Mouse (Mus musculus) hindbrain, embryonic 12.5 days (tissue): ENCODE data around the gene Cldnd2. TPM values are rescaled to one million over a fixed set of nuclear protein-coding genes. Genes with fewer than 3 reads are reported as not detected.
"Not testable (repeated sequence)": the region's sequence is repeated elsewhere in the genome, so short reads cannot be mapped to it uniquely, and the experiment has no call there.

ENCODE experiments used
- ATAC-seq: fragments of 200-750 bp; cut with Nextera tagmentation; 2 replicates; pipeline ENCODE4 v1.8.0; 2017; ENCODE audit warnings: moderate TSS enrichment; ENCODE audit not compliant: low FRiP score
- H3K27ac ChIP-seq: fragments of 300-500 bp; sonication (generic); 2 replicates; pipeline ENCODE4 v1.5.1; 2016; ENCODE audit warnings: mild to moderate bottlenecking
- H3K27me3 ChIP-seq: fragments of 300-500 bp; sonication (generic); 2 replicates; pipeline ENCODE4 v1.6.1; 2016; ENCODE audit warnings: mild to moderate bottlenecking
- H3K36me3 ChIP-seq: fragments of 300-500 bp; sonication (generic); 2 replicates; pipeline ENCODE4 v1.6.1; 2016; ENCODE audit warnings: mild to moderate bottlenecking
- H3K4me1 ChIP-seq: fragments of 300-500 bp; sonication (generic); 2 replicates; pipeline ENCODE4 v1.6.1; 2016
- H3K4me2 ChIP-seq: fragments of 300-500 bp; sonication (generic); replicated peaks from 2 replicates; pipeline ENCODE4 v1.6.1; 2016; ENCODE audit warnings: mild to moderate bottlenecking
- H3K4me3 ChIP-seq: fragments of 300-500 bp; sonication (generic); 2 replicates; pipeline ENCODE4 v1.5.1; 2016; ENCODE audit warnings: mild to moderate bottlenecking
- H3K9ac ChIP-seq: fragments of 300-500 bp; sonication (generic); 2 replicates; pipeline ENCODE4 v1.6.1; 2016; ENCODE audit warnings: mild to moderate bottlenecking, moderate library complexity
- H3K9me3 ChIP-seq: fragments of 300-500 bp; sonication (generic); replicated peaks from 2 replicates; pipeline ENCODE4 v1.6.1; 2016; ENCODE audit warnings: mild to moderate bottlenecking
- WGBS: fragments of 180-500 bp; shearing (Covaris S2); methylation state at CpG from one replicate; pipeline ENCODE4 v1.1.7; 2016; 5-methylcytosine and 5-hydroxymethylcytosine counted together
- polyA plus RNA-seq: library from polyadenylated mRNA; unstranded; fragments of >200 nt; fragmentation: Nextera tagmentation; extraction: Ambion mirVana; gene quantifications from 2 replicates; pipeline ENCODE4 v1.2.1, GENCODE M21; 2016

Cldnd2 gene
- polyA plus RNA-seq, result not detected in 2 replicates

- WGBS, result 84% methylated on average over 6 of the region's 6 CpGs
Observed at GRCm38 (mm10) chr7:43440482-43440881, at the start of gene Cldnd2. Cldnd2 (plus strand) TSS chr7:43440782.

DNA sequence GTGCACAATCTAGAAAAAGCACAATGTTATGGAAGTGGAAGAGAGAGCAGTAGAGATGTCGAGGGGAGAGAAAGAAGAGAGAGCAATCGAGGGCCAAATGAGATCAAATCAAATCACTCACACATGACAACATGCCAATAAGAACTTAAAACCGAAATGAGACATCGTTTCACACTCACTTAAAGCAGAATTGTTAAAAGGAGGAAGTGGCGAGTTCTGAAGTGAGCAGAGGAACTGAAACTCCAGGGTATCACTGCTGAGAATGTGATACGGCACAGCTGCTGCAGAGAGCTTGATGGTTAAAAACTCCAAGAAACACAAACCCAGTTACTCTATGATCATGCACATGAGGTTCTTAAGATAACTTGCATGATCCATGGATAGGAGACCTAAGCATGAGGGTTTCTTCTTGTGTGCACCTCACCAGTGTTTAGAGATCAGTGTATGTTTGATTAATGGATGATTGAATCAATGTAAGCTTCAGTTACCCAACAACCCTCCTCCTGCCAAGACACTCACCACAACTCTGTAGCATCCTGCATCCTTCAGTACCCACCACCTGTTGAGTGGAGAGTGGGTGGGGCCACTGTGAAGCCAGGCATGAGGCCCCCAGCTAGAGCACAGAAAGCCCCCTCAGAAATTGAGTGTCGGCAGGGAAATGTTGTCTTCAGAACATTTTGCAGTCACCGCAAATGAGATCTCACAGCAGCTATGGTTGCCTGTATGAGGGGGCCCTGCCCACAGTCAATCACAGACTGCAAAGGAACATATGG, 48.0 kb upstream of the Cldnd2 start:
- Histone ChIP-seq H3K36me3 (no peaks in the 10 kb centered on the region), H3K27ac (no peak overlapping the region), H3K4me2 (no peak overlapping the region), H3K4me1 (no peaks in the 10 kb centered on the region), H3K9me3 (no peaks in the 10 kb centered on the region), H3K27me3 (no peaks in the 10 kb centered on the region), H3K4me3 (no peak overlapping the region), H3K9ac (no peak overlapping the region)
- 83% methylated on average over 8 of the region's 8 CpGs for WGBS
- no peak for ATAC-seq

More at GRCm38 (mm10) chr7:43440482-43440881, at the start of gene Cldnd2:
- Histone ChIP-seq H3K27ac (no peak within 1 kb of the TSS), H3K36me3 (no peaks in the 10 kb centered on the region), H3K9ac (no peak within 1 kb of the TSS), H3K4me1 (peaks cover 18% of the 10 kb centered on the region), H3K4me3 (no peak within 1 kb of the TSS), H3K27me3 (no peaks in the 10 kb centered on the region), H3K9me3 (no peaks in the 10 kb centered on the region), H3K4me2 (no peak within 1 kb of the TSS)
- no peak for ATAC-seq

GRCm38 (mm10) chr7:43399501-43399900, 41.1 kb upstream of the Cldnd2 start:
- Histone ChIP-seq H3K4me1 (no peaks in the 10 kb centered on the region), H3K9ac (no peak overlapping the region), H3K4me2 (no peak overlapping the region), H3K27ac (no peak overlapping the region), H3K27me3 (no peaks in the 10 kb centered on the region), H3K4me3 (no peak overlapping the region), H3K36me3 (no peaks in the 10 kb centered on the region), H3K9me3 (0 out of 2 replicates have a peak, but pooled peaks cover 4% of the 10 kb centered on the region)
- WGBS, result 92% methylated on average over 2 of the region's 2 CpGs
- no peak for ATAC-seq

GRCm38 (mm10) chr7:43402718-43403117, 37.9 kb upstream of the Cldnd2 start:
- no peak for ATAC-seq
- Histone ChIP-seq H3K4me1 (no peaks in the 10 kb centered on the region), H3K36me3 (no peaks in the 10 kb centered on the region), H3K27me3 (no peaks in the 10 kb centered on the region), H3K9me3 (0 out of 2 replicates have a peak, but pooled peaks cover 4% of the 10 kb centered on the region), H3K4me3 (no peak overlapping the region), H3K9ac (no peak overlapping the region), H3K4me2 (no peak overlapping the region), H3K27ac (no peak overlapping the region)
- 44% methylated on average over 2 of the region's 2 CpGs for WGBS

- H3K4me1 ChIP-seq, result no peaks in the 10 kb centered on the region
- no peak overlapping the region for H3K27ac ChIP-seq
- no peaks in the 10 kb centered on the region for H3K27me3 ChIP-seq
- WGBS, result 87% methylated on average over 3 of the region's 3 CpGs
- H3K4me3 ChIP-seq, result no peak overlapping the region
- no peak overlapping the region for H3K9ac ChIP-seq
- H3K36me3 ChIP-seq, result no peaks in the 10 kb centered on the region
- no peak overlapping the region for H3K4me2 ChIP-seq
- no peak for ATAC-seq
- H3K9me3 ChIP-seq, result no peaks in the 10 kb centered on the region
Observed at GRCm38 (mm10) chr7:43407573-43407972, 33.0 kb upstream of the Cldnd2 start.

GRCm38 (mm10) chr7:43408131-43408553, 32.4 kb upstream of the Cldnd2 start, which contains the start of gene Siglecg:
Siglecg (plus strand) TSS chr7:43408204.
- H3K4me2 ChIP-seq, result no peak within 1 kb of the TSS
- H3K4me3 ChIP-seq, result no peak within 1 kb of the TSS
- H3K27ac ChIP-seq, result no peak within 1 kb of the TSS
- no peaks in the 10 kb centered on the region for H3K9me3 ChIP-seq
- H3K36me3 ChIP-seq, result no peaks in the 10 kb centered on the region
- 89% methylated on average over 4 of the region's 4 CpGs for WGBS
- H3K4me1 ChIP-seq, result no peaks in the 10 kb centered on the region
- no peak within 1 kb of the TSS for H3K9ac ChIP-seq
- H3K27me3 ChIP-seq, result no peaks in the 10 kb centered on the region
- no peak for ATAC-seq

GRCm38 (mm10) chr7:43409084-43409483, 31.5 kb upstream of the Cldnd2 start:
- Histone ChIP-seq H3K9me3 (no peaks in the 10 kb centered on the region), H3K27ac (no peak overlapping the region), H3K4me1 (no peaks in the 10 kb centered on the region), H3K9ac (no peak overlapping the region), H3K4me3 (no peak overlapping the region), H3K27me3 (no peaks in the 10 kb centered on the region), H3K36me3 (no peaks in the 10 kb centered on the region), H3K4me2 (no peak overlapping the region)
- ATAC-seq, result no peak
- 82% methylated on average over 3 of the region's 3 CpGs for whole genome bisulfite sequencing

DNA sequence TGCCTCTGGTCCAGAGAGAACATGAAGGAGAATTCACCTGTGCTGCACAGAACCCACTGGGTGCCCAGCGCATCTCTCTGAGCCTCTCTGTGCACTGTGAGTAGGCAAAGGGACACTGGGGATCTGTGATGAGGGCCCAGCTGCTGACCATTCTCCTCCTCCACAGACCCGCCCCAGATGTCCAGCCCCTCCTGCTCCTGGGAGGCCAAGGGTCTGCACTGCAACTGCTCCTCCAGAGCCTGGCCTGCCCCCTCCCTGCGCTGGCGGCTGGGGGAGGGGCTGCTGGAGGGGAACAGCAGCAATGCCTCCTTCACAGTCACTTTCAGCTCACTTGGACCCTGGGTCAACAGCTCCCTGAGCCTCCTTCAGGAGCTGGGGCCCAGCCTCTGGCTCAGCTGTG, 28.9 kb upstream of the Cldnd2 start:
- ATAC-seq, result peak; percentile 22; the same call in 1 of the 2 replicates
- WGBS, result 36% methylated on average over 3 of the region's 4 CpGs
- H3K27ac ChIP-seq, H3K4me1 ChIP-seq, H3K36me3 ChIP-seq, H3K4me2 ChIP-seq, H3K9me3 ChIP-seq, H3K27me3 ChIP-seq, H3K4me3 ChIP-seq, H3K9ac ChIP-seq: not testable (repeated sequence)

DNA sequence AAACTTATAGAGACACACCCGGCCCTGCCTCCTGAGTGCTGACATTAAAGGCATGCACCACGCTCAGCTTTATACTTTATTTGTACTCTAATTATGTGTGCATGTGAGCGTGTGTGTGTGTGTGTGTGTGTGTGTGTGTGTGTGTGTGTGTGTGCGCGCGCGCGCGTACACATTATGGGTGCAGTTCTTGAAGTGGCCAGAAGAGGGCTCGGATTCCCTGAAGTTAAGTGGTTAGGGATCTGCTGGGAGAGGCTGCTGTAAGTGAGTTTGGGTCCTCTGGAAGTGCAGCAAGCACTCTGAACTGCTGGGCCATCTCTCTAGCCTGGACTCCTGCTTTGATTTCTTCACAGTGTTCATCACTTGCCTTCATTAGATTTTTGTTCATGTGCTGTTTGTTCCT, 23.3 kb upstream of the Cldnd2 start:
- ATAC-seq, result no peak
- H3K4me3 ChIP-seq, result no peak overlapping the region
- H3K27ac ChIP-seq, result no peak overlapping the region
- H3K4me2 ChIP-seq, result no peak overlapping the region
- H3K9ac ChIP-seq, result no peak overlapping the region
- H3K9me3 ChIP-seq, result peaks cover 6% of the 10 kb centered on the region
- no peaks in the 10 kb centered on the region for H3K4me1 ChIP-seq
- 83% methylated on average over 10 of the region's 10 CpGs for WGBS
- H3K27me3 ChIP-seq, result no peaks in the 10 kb centered on the region
- no peaks in the 10 kb centered on the region for H3K36me3 ChIP-seq

GRCm38 (mm10) chr7:43422995-43423617, 17.5 kb upstream of the Cldnd2 start:
- WGBS, result 14% methylated on average over 11 of the region's 11 CpGs
- Histone ChIP-seq H3K4me2 (peak overlapping the region; percentile 25), H3K4me1 (peaks cover 4% of the 10 kb centered on the region; the same call in 1 of the 2 replicates), H3K4me3 (no peak overlapping the region), H3K27ac (no peak overlapping the region), H3K9ac (no peak overlapping the region), H3K9me3 (no peaks in the 10 kb centered on the region), H3K27me3 (no peaks in the 10 kb centered on the region), H3K36me3 (no peaks in the 10 kb centered on the region)
- ATAC-seq, result peak; percentile 90

- peaks cover 4% of the 10 kb centered on the region; the same call in 1 of the 2 replicates for H3K4me1 ChIP-seq
- no peaks in the 10 kb centered on the region for H3K36me3 ChIP-seq
- H3K4me2 ChIP-seq, result no peak overlapping the region
- 68% methylated on average over 3 of the region's 3 CpGs for WGBS
- ATAC-seq, result no peak
- no peaks in the 10 kb centered on the region for H3K27me3 ChIP-seq
- no peak overlapping the region for H3K4me3 ChIP-seq
- H3K27ac ChIP-seq, result no peak overlapping the region
- no peaks in the 10 kb centered on the region for H3K9me3 ChIP-seq
- no peak overlapping the region for H3K9ac ChIP-seq
Observed at GRCm38 (mm10) chr7:43423991-43424625, 16.5 kb upstream of the Cldnd2 start.

- WGBS, result 81% methylated on average over 8 of the region's 8 CpGs
Observed at GRCm38 (mm10) chr7:43427406-43427805, 13.2 kb upstream of the Cldnd2 start, which contains the start of gene Lim2. Lim2 (plus strand) TSS chr7:43427670.

More at GRCm38 (mm10) chr7:43427406-43427805, 13.2 kb upstream of the Cldnd2 start, which contains the start of gene Lim2:
- H3K4me3 ChIP-seq, result no peak within 1 kb of the TSS
- no peak within 1 kb of the TSS for H3K9ac ChIP-seq
- no peaks in the 10 kb centered on the region for H3K27me3 ChIP-seq
- H3K27ac ChIP-seq, result no peak within 1 kb of the TSS
- H3K4me2 ChIP-seq, result no peak within 1 kb of the TSS
- no peaks in the 10 kb centered on the region for H3K36me3 ChIP-seq
- ATAC-seq, result no peak
- peaks cover 4% of the 10 kb centered on the region; the same call in 1 of the 2 replicates for H3K4me1 ChIP-seq
- no peaks in the 10 kb centered on the region for H3K9me3 ChIP-seq
